Mouse (Mus musculus) CH12F3 (cell line): ENCODE measurements around the gene Tgfbrap1.
"Not testable (repeated sequence)": the region's sequence is repeated elsewhere in the genome, so short reads cannot be mapped to it uniquely, and the experiment has no call there.

Experiments used
- in situ Hi-C: fragments of 300-500 bp; cut with MboI; formaldehyde crosslinking; loops from 2 replicates; pipeline ENCODE4 v1.14.3; 2020; ENCODE audit warnings: low sequenced_read_pairs

Gene Tgfbrap1

DNA sequence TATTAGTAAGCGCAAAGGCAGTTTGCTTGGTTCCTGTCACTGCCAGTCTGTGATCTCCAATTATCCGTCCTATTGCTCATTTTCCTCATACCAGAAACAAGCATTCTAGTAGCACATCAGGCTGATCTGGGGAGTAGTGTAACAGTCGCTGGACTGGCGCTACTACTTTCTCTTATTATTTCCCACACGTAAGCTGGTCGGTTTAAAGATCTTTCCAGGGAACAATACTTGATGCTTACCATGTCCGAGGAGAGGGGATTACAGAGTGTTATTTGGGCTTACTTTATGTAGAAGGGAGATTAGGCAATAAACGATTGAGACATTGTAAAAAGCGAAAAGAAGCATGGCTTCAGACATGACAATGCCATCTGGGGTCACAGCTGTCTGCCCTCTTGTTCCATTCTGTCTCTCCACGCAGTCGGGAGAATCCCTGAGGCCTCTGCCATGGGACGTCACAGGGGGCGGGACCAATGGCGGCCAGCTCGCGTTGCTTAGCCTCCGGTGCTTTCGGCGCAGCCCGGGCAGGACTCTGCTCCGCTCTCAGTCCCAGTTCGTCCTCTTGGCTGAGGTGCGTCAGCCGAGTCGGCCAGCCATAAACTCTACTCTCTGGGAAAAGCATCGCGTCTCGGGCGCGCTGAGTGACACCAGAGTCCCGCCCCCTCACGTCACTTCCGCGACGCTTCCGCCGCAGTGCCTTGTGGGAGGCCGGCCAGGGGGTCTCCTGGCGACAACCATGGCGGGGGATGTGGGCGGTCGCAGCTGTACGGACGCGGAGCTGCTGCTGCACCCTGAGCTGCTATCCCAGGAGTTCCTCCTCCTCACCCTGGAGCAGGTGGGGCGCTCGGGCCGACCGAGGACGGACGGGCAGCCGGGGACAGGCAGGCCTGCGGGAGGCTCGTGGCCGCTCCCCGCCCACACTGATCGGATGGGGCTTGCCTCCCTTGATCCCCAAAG is at the start of gene Tgfbrap1, which contains the start of gene AI597479:
Gene Tgfbrap1, minus strand, starts transcription at position 607 of the 954 bp plus-strand sequence.
Gene AI597479, plus strand, starts transcription at position 680 of the 954 bp plus-strand sequence.
- in situ Hi-C loops: no loop called here

DNA sequence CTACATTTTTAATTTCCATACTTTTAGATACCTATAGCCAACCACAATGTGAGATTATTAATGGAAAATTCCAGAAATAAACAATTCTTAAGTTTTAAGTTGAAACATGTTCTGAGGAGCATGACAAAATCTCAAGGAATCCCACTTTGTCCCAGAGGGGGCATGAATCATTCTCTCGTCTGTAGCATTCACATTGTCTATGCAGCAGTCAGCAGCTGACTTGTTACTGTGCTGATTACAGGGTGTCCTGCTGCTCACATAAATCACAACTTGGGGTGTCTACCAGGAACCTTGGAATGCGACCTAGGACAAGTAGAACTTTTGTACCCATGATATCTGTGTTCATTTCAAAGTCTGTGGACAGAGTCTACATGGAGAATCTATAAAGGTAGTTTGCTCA is 49.0 kb upstream of the Tgfbrap1 start:
- in situ Hi-C loops: loop anchor here (10.0 kb wide), 1 partner anchor 107 kb away; no protein-coding TSS in a partner anchor

DNA sequence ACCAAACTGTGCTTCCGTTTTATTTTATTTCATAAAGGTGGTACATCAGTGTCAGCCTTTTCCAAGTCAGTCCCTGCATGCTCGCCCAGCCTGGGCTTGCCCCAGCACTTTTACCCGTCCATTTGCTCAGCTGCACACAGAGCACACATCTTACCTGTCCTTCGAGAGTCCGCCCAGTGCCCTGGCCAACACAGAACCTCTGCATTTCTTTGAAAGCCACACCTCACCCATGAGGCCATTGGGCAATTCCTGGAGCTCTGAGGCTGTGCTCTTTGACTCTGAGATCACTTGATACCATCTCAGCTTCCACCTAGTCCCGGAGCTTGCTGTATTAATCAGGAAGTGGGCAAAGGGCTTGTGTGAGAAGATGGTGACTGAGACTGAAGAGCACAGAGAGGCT is 47.0 kb upstream of the Tgfbrap1 start:
- in situ Hi-C loops: loop anchor here (10.0 kb wide), 1 partner anchor 109 kb away; no protein-coding TSS in a partner anchor

DNA sequence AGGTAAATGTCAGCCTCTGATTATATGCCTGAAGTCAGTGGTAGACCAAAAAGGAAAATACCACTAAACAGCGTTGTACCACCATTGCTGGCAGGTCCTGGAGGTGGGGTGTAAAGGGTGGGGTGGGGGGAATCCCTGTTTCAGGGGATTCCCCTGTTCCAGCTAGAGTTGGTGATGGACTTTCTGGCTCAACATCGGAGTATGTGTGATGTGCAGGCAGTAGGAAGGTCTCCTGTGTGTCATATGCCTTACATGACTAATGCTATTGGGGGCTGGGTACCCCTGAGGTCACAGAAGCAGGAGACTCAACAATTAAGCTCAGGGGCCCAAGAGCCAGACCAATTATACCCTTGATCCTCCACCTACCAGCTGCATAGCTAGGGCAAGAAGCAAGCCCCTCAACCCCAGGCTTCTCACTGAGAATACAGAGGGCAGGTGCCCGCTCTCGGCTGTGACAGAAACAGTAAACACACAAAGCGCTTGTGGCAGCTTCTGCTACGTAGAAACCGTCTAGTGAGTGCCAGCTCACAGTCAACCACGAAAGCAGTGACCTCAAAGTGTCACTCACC is 46.0 kb upstream of the Tgfbrap1 start:
- in situ Hi-C loops: loop anchor here (10.0 kb wide), 1 partner anchor 110 kb away; no protein-coding TSS in a partner anchor

DNA sequence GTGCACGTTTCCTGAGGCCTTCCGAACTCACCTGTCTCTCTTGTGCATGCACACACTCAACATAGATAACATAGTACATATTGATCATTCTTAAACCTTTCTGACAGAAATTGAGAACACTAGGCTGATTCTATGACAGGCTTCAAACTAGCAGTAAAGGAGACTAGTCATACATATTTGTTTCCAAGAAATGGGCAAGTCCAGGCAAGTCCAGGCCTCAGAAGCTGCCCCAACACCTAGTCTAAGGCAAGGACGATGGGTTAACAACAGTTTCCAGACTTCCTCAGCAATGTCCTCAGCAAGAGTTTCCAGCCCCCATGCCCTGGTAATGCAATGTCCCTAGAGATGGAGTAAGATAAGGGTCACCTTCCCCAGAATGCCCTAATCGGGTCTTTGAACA is 45.4 kb upstream of the Tgfbrap1 start:
- in situ Hi-C loops: loop anchor here (10.0 kb wide), 1 partner anchor 111 kb away; no protein-coding TSS in a partner anchor

DNA sequence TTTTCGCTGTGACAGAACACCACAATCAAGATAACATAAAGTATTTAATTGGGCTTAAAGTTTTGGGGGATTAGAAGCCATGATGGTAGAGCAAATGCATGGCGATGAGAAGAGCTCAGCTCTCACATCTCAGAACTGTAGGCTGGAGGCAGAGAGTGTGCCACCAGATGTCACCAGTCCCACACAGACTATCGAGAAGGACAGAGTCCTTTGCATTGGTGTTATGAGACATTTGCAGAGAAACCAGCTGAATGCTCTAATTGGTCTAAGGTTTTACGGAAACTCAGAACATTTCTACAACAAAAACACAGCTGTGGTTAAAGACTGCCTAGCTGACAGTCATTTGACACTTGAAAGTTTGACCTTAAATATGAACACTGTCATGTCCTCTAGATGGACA is 44.8 kb upstream of the Tgfbrap1 start:
- in situ Hi-C loops: loop anchor here (10.0 kb wide), 1 partner anchor 112 kb away; no protein-coding TSS in a partner anchor

DNA sequence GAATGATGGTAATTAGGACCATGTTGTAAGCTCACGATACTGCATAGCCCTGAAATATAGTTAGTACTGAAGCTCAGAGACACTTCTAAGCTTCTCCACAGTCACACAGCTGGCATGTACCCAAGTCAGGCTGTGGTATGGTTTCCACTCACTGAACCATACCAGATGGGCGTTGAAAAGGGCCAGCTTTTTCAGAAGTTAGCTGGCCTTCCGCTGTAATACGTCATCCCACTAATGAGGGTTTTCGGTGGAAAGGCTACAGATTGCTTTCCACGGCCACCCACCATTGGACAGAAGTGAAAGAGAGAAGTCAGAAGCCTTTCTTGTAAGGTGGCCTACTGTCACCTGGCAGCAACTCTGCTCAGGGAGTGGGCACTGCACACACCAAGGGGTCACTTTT is 44.4 kb upstream of the Tgfbrap1 start:
- in situ Hi-C loops: loop anchor here (10.0 kb wide), 1 partner anchor 112 kb away; no protein-coding TSS in a partner anchor

DNA sequence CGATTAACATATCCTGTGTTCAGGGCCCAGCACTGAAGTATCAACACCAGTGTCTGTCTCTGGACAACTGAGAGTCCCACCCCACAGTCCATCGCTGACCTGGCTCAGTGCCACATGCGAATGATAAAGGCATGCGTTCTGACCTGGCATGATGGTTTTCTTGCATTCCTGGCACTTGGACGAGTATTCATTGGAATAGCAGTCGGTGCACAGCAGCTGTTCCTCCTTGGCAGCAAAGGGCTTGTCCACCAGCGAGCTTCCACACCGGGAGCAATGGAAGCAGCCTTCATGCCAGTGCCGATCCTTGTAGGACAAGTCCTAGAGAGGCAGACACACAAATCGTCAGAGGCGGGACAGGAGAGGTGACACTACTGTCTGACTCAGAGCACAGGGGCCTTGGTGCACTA is 43.1 kb upstream of the Tgfbrap1 start:
- in situ Hi-C loops: loop anchor here (10.0 kb wide), 1 partner anchor 113 kb away; no protein-coding TSS in a partner anchor

DNA sequence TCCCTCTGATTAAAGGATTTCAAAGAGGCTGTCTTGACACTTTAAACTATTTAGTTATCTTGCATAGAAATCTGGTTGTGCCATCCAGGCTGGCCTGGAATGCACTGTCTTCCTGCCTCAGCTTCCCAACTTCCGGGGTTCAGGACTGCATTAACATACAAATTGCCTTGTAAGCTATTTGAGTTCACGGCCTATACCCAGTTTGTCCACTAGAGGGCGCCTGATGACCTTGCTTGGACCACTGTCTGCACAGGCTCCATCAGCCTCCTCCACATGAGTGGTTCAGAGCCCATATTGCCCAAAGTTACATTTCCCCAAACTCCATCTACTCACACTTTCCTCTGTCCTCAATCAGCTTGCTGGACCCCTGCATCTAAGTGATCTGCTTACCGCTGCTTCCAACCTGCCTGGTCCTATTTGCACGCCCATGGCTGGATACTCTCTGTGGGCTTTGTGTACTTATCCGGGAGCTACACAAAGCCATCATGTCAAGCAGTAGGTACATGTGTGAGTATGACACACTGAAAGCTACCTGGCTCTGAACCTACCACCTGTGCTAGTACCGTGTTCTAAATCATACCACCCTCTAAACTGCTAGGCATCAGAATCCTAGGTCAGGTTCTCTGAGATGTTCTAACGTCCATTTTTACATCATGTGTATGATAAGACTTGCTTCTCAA is 41.3 kb upstream of the Tgfbrap1 start:
- in situ Hi-C loops: loop anchor here (10.0 kb wide), 1 partner anchor 115 kb away; no protein-coding TSS in a partner anchor

DNA sequence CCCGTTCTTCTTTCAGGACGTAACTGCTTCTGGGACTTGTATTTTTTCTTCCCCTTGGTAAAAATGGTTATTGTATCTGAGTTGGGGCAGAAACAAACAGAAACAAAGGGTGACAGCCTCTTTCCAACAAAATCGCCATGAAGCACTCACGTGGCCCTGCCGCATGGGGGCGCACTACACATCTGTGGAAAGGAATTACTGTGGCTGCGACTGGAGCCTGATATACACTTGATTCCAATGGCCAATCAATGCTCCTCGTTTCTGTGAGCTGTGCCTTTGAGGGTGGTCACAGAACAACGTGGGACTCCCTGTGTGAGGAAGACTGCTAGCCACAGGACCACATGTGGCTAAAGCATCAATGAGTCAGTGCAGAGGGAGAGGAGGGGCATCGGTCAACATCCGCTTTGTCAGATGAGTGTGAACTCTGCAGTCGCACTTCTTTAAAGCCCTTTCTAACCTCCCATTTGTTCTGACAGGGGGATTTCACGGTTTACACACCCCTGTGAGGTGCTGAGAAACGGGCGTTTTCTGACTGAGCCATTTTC is 39.9 kb upstream of the Tgfbrap1 start:
- in situ Hi-C loops: no loop called here

DNA sequence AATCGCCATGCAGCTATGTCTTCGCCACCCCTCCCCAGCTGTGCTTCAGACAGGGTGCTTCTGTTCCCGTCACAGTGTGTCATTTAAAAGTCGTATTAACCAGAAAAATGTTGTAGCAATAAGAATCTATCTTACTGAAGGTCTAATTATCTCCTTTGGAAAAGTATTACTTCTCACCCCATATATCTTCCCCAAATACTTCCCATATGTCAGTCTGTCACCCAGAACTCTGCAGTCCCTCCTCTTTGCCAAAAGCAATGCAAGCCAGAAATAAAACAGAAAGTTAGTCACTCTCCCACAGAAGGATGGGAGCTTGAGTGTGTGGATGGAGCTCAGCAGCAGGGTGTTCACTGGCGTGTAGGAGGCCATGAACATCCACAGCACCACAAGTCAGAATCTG is 38.9 kb upstream of the Tgfbrap1 start:
- in situ Hi-C loops: no loop called here

DNA sequence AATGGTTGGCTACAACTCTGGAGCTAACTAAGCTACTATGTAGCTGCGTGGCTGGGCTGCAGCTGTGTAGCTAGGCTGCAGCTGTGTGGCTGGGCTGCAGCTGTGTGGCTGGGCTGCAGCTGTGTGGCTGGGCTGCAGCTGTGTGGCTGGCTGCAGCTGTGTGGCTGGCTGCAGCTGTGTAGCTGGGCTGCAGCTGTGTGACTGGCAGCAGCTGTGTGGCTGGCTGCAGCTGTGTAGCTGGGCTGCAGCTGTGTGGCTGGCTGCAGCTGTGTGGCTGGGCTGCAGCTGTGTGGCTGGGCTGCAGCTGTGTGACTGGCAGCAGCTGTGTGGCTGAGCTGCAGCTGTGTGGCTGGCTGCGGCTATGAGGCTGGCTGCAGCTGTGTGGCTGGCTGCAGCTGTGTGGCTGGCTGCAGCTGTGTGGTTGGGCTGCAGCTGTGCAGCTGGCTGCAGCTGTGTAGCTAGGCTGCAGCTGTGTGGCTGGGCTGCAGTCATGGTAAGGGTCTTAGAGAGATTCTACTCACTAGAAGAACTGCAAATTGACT is 38.1 kb upstream of the Tgfbrap1 start:
- in situ Hi-C loops: not testable (repeated sequence)

DNA sequence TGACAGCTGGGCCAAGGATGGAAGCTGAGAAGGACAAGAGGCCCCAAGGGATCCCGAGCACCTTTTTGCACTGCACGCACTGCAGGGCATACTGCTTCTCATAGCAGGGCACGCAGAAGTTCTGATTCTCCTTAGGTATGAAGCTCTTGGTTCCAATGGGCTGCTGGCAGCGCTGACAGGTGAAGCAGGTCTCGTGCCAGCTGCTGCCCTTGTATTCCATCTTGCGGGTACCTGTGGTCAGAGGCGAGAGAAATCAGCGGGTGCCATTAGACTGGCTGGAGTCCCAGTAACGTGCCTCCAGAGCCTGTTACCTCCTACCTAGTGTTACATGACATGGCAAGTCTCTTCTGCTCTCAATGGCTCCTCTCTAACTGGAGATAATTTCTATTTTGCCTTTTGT is 33.2 kb upstream of the Tgfbrap1 start:
- in situ Hi-C loops: no loop called here

DNA sequence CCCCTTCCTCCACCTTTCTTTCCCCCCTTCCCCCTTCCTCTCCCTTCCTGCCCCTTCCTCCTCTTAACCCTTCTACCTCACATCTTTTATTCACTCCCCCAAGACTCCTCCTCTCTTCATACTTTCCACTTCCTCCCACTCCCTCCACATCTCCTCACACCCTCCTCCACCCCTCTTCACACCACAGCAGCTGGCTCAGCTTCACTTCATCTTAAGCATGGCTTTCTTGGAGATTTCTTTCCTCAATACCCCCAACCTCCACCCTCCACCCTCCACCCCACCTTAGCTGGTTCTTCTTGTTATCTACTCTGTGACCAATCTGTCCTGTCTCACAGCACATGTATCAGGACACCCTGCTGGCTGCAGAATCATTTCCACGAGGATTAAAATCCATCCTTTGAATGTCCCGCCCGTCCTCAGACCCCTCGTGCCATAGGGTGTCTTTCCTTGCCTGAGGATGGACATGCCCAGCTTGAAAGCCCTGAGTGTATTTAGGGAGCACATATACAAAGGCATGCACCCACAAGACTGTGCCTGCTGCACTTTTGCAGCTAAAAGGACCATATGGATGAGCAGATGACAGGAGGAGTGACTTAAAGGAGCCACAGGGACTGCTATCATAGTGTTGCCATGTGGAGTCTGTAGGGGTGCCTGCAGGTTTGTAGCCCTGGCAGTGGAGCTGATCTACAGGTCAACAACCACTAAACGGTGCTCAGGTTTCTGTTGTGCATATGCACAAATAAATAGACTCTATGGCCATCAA is 32.0 kb upstream of the Tgfbrap1 start:
- in situ Hi-C loops: no loop called here

DNA sequence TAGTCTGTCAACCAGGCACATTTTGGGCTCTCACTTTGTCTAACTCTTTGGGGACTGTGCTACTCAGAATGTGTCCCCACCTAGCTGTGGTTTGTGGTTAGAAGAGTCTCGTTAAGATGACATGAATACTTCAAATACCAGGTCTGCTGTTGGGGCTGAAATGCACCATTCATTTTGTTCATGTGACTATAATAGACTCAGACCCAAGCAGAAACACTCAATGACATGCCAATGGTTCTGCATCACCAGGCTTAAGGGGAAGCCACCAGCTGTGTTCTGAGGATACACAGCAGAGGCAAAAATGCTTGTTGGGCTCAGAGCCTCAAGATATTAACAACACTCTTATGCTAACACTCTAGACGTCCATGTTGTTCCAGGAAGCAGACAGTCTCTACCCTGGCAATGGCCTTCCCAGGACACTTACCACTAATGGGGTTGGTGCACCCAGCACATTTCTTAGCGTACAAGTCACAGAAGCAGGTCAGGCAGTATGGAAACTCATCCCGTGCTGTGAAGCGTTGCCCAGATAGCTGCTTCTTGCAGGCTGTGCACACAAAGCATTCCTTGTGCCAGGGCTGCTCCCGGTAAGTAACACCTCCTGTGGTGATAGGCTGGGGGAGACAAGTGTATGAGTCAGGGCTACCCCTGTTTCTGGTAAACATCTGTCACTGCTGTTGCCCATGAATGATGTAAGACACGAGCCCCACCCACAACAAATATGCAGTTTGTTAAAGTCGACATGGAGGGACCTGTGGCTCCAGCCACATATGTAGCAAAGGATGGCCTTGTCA is 29.6 kb upstream of the Tgfbrap1 start:
- in situ Hi-C loops: no loop called here

DNA sequence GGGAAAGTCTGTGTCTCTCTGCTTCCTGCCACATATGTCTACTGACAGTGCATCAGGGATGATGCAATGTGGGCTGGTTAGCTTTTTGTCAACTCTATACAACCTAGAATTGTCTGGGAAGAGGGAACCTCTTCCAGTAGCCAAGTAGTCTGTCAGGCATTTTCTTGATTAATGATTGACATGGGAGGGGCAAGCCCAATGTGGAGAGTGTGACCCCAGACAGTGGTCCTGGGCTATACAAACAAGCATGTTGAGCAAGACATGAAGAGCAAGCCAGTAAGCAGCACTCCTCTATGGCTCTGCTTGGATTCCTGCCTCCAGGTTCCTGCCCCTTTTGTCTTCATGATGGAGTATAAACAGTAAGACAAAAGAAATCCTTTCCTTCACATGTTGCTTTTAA is 28.8 kb upstream of the Tgfbrap1 start:
- in situ Hi-C loops: no loop called here

DNA sequence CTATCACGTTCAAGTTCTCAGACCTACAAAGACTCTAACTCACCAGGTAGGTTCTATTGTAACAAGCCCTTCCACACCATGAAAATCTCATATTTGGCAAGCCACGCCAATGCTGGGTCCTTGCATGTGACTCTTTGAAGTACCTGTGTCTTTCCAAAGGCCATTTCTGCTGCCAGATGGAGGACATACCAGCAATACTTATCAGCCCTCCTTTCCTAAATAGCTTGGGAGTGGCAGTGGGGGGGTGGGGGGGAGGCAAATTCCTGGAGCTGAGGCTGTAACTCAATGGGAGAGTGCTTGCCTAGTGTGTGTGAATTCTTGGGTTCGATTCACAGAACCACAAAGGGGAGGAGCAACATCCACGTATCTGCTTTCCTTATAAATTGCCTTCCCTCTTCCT is 26.3 kb upstream of the Tgfbrap1 start:
- in situ Hi-C loops: no loop called here

DNA sequence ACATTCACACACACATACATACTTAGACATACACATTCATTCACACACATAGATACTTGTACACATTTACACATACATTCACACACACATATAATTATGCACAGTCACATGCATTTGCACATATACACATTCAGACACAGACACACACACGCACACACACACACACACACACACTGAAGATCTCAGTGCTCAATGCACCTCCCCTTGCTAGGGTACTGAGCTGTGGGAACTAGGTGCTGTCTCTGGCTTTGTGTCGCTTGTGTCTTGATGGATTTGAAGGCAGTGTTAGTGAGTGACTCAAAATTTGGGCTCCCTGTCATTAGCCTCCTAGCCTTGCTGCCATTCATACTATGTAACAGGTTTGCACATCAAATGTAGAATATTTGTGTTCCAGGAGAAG is 24.2 kb upstream of the Tgfbrap1 start:
- in situ Hi-C loops: no loop called here

DNA sequence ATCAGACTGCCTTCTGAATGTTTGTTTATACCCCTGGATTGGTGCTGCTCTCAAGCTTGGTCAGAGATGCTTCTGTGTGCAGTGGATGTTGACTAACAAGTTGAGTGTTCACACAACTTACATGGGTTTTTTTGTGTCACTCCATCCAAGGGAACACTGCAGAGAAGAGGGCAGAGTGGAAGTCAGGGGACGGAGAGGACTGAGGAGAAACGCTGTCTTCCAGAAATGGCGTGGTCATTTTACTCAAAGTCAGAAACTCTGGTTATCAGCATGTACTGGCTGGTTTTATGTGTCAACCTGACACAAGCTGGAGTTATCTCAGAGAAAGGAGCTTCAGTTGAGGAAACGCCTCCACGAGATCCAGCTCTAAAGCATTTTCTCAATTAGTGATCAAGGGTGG is 22.5 kb upstream of the Tgfbrap1 start:
- in situ Hi-C loops: no loop called here
